Mouse (Mus musculus) olfactory bulb, adult 2 months (tissue): ENCODE results near the gene 4931429L15Rik.

Experiments used
- CTCF ChIP-seq: fragments of 200-500 bp; IDR thresholded peaks from 2 replicates; pipeline ENCODE4 v1.5.1; 2012; ENCODE audit warnings: low read depth, mild to moderate bottlenecking, low read length, moderate library complexity; ENCODE audit not compliant: insufficient read depth
- POLR2A ChIP-seq: fragments of 200-500 bp; IDR thresholded peaks from 2 replicates; pipeline ENCODE4 v1.6.1; 2012; ENCODE audit warnings: mild to moderate bottlenecking, low read depth, low read length, moderate library complexity; ENCODE audit not compliant: insufficient read depth

DNA sequence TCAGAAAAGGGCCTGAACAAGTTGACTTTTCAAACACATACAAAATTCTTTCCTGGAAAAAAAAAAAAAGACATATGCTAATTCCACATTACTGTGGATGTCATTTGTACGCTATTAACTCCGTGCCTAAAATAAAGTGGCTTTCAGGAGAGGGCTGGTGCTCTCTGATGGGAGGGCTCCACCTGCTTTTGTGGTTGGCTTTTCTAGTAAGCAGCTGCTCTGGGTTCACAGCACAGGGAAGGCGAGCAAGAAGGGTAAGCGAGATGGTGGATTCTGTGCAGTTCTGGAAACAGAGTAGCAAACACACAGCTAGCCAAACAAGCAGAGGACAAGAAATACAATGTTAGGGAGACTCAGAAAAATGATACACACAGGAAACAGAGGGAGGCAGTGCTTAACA is 18.6 kb upstream of the 4931429L15Rik start:
- TF ChIP-seq CTCF, result no peak
- no peak for TF ChIP-seq POLR2A
